ENCODE assay signal across 10 mouse cellular contexts in the genomic region with DNA sequence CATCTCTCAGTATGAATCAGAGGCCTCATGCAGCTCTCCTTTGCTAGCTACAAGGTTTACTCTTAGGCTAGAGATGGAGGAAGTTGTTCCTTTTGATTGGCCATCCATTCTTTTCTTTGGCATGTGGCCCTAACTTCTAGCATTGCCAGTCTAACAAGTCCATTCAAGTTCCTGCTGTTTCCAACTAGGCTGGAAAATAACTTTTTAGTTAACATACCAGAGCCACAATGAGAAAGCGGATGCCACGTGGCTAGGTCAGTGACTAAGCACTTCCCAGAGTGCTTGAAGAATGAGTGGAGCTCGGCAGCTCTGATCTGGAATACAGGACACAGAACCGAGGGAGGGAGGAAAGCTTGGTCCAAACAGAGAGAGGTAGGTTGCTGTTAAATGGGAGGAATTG. TPM values are rescaled to one million over a fixed set of nuclear protein-coding genes. Genes with fewer than 3 reads are reported as not detected.
DNase-seq lines count a peak whose midpoint lies in the region; ATAC-seq lines count a peak whose summit lies in the region.
"Had no signal": no experiment of that assay in that cellular context is flagged by ENCODE, and none has a peak within 500 bp of the region (broad histone marks: within the 10 kb centered on the region; RNA-seq: fewer than 3 reads in every experiment).

No protein-coding gene starts in this region.

- H3K9ac ChIP-seq in stomach, embryonic 15.5 days: no peak overlapping the region
- H3K9ac ChIP-seq in liver, embryonic 11.5 days (ENCODE audit: low read depth, low read length): no peak overlapping the region

- H3K4me1 ChIP-seq in stomach, embryonic 15.5 days: no peaks in the 10 kb centered on the region
- no peaks in the 10 kb centered on the region for H3K4me1 ChIP-seq in liver, embryonic 11.5 days (replicated peaks; ENCODE audit: control insufficient read depth, insufficient read depth, low read length)

- H3K36me3 ChIP-seq in stomach, embryonic 15.5 days: peaks cover 5% of the 10 kb centered on the region
- H3K36me3 ChIP-seq in liver, embryonic 11.5 days (ENCODE audit: control insufficient read depth, insufficient read depth, low read length): peaks cover 9% of the 10 kb centered on the region

- H3K4me3 ChIP-seq in stomach, embryonic 15.5 days (replicated peaks): no peak overlapping the region
- no peak overlapping the region for H3K4me3 ChIP-seq in liver, embryonic 11.5 days (ENCODE audit: low read depth, low read length)

- peak; percentile 69 to 88 for DNase-seq in kidney, adult 8-10 months
- no peak for DNase-seq in kidney, postnatal 4 days
- peak; percentile 82 for DNase-seq in adipocyte (ENCODE audit: low spot score)
- DNase-seq in kidney, postnatal 25 days: peak; percentile 60 to 75
- DNase-seq in right cerebral cortex, postnatal 14 days: no peak
- DNase-seq in liver, embryonic 11.5 days (ENCODE audit: low spot score): no peak
- DNase-seq: liver; thymus, adult 18-20 months had no signal

- no peaks in the 10 kb centered on the region for H3K27me3 ChIP-seq in stomach, embryonic 15.5 days (replicated peaks)
- H3K27me3 ChIP-seq in liver, embryonic 11.5 days (replicated peaks; ENCODE audit: control insufficient read depth, insufficient read depth, low read length): no peaks in the 10 kb centered on the region

- no peak for ATAC-seq in stomach, embryonic 15.5 days (ENCODE audit: insufficient read depth, low FRiP score, low read depth)
- no peak for ATAC-seq in liver, embryonic 11.5 days (replicated peaks; ENCODE audit: low FRiP score)

- peak overlapping the region; percentile 13; the same call in 1 of the 2 replicates for H3K4me2 ChIP-seq in stomach, embryonic 15.5 days
- H3K4me2 ChIP-seq in liver, embryonic 11.5 days: no peak overlapping the region

- H3K9me3 ChIP-seq in stomach, embryonic 15.5 days: no peaks in the 10 kb centered on the region
- H3K9me3 ChIP-seq in liver, embryonic 11.5 days (ENCODE audit: control insufficient read depth, low read length): no peaks in the 10 kb centered on the region

- peak overlapping the region; percentile 86 for H3K27ac ChIP-seq in stomach, embryonic 15.5 days
- H3K27ac ChIP-seq in liver, embryonic 11.5 days (ENCODE audit: low read depth, low read length): no peak overlapping the region

- WGBS in stomach, embryonic 15.5 days: 73% methylated on average over 4 of the region's 4 CpGs
- 76% methylated on average over 4 of the region's 4 CpGs for WGBS in liver, embryonic 11.5 days

RNA-seq across cellular contexts. Expression of gene Slfnl1, which starts 14.7 kb away (rescaled TPM):
- polyA plus RNA-seq in stomach, embryonic 15.5 days (2015; fragmentation: Nextera tagmentation; extraction: Ambion mirVana): not detected in 2 replicates
- 0.10 TPM in 1 of 2 replicates, not detected in the other for polyA plus RNA-seq in liver, embryonic 11.5 days (2014; fragmentation: Nextera tagmentation; extraction: Ambion mirVana)
- polyA plus RNA-seq: embryonic facial prominence, embryonic 11.5 days had no signal

RNA-seq across cellular contexts. Expression of gene Ctps, which starts 52.7 kb away (rescaled TPM):
- polyA plus RNA-seq in stomach, embryonic 15.5 days (2015; fragmentation: Nextera tagmentation; extraction: Ambion mirVana): 64.9 and 67.8 TPM in 2 replicates
- polyA plus RNA-seq in liver, embryonic 11.5 days (2014; fragmentation: Nextera tagmentation; extraction: Ambion mirVana): 102 and 116 TPM in 2 replicates

Comparison
In these comparisons a context has a peak if more than half of its experiments do, and no peak if none do; other contexts are left out.
1. DNase-seq: peak in kidney, adult 8-10 months (2 of 2), adipocyte (single experiment) and kidney, postnatal 25 days (2 of 2); none in kidney, postnatal 4 days (0 of 2), right cerebral cortex, postnatal 14 days (single experiment) and liver, embryonic 11.5 days (single experiment).